Comparison of ENCODE assay signal across 7 mouse cellular contexts in the genomic region with DNA sequence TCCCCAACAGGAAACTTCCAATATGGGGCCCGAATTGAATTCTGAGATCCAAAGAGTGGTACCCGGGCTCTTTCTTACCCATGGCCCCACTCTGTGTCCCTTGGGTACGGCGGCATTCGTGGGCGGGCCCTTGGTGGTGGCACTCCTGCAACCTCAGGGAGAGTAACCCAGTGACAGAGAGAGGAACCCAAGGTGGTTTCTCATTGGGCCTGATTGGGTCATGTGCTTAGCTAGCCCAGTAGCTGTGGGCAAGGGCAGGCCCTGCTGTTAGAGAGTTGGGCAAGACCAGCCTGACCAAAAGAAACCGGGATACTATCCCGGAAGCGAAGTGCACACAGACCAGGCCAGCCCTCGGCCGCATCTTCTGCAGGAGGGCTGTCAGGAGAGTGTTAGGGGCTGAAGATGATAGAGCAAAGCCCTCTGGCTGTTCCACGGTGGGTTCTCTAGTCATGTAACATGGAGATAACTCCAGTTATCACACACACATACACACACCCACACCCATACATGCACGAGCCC. TPM values are rescaled to one million over a fixed set of nuclear protein-coding genes. Genes with fewer than 3 reads are reported as not detected.
DNase-seq lines count a peak whose midpoint lies in the region; ATAC-seq and TF ChIP-seq lines count a peak whose summit lies in the region.

No protein-coding gene starts in this region.

- no peaks in the 10 kb centered on the region; the same call in 1 of the 2 replicates for H3K36me3 ChIP-seq in hindbrain, postnatal 0 days (ENCODE audit: insufficient read depth, low read length)
- peaks cover 19% of the 10 kb centered on the region; the same call in 1 of the 2 replicates for H3K36me3 ChIP-seq in liver, embryonic 12.5 days
- H3K36me3 ChIP-seq in thymus, adult 2 months (ENCODE audit: control insufficient read depth, insufficient read depth, low read length) = no peaks in the 10 kb centered on the region

- TF ChIP-seq POLR2A in thymus, adult 2 months (IDR thresholded peaks at IDR 0.05; ENCODE audit: control insufficient read depth, extremely low read depth, insufficient read depth, low read length, poor library complexity) = no peak

- peak; percentile 64 for ATAC-seq in hindbrain, postnatal 0 days
- peak; percentile 97 for ATAC-seq in liver, embryonic 12.5 days

- H3K4me1 ChIP-seq in brown adipose tissue, adult 24 weeks (ENCODE audit: control insufficient read depth, insufficient read depth, insufficient read length, low read length) = no peaks in the 10 kb centered on the region; the same call in 1 of the 2 replicates
- H3K4me1 ChIP-seq in hindbrain, postnatal 0 days (ENCODE audit: insufficient read depth, low read length) = peaks cover 11% of the 10 kb centered on the region; the same call in 1 of the 2 replicates
- H3K4me1 ChIP-seq in liver, embryonic 12.5 days = peaks cover 56% of the 10 kb centered on the region
- H3K4me1 ChIP-seq in thymus, adult 2 months (replicated peaks; ENCODE audit: control insufficient read depth, insufficient read depth, low read length) = peaks cover 12% of the 10 kb centered on the region

- peak overlapping the region; percentile 37 for H3K4me2 ChIP-seq in hindbrain, postnatal 0 days (ENCODE audit: low read depth, low read length)
- peak overlapping the region; percentile 74 for H3K4me2 ChIP-seq in liver, embryonic 12.5 days

- WGBS in hindbrain, postnatal 0 days = 15% methylated on average over 13 of the region's 13 CpGs
- 4% methylated on average over 13 of the region's 13 CpGs for WGBS in liver, embryonic 12.5 days (ENCODE audit: insufficient replicate concordance)
- WGBS in thymus, adult 2 months = 2% methylated on average over 13 of the region's 13 CpGs

- H3K9me3 ChIP-seq in hindbrain, postnatal 0 days (ENCODE audit: low read length) = no peaks in the 10 kb centered on the region
- H3K9me3 ChIP-seq in liver, embryonic 12.5 days (replicated peaks) = no peaks in the 10 kb centered on the region

- DNase-seq in NIH3T3 (ENCODE audit: low read depth) = peak; percentile 53
- peak; percentile 40 for DNase-seq in gastrocnemius, postnatal 10 days
- DNase-seq in hindbrain, postnatal 0 days (ENCODE audit: low spot score) = peak; percentile 26
- peak; percentile 76 to 77 for DNase-seq in monocyte, adult 2 months (ENCODE audit: low read depth in 1 of 2, low spot score in 2 of 2)
- peak; percentile 22 for DNase-seq in thymus, adult 2 months

- H3K4me3 ChIP-seq in brown adipose tissue, adult 24 weeks (ENCODE audit: insufficient read depth, low read depth, low read length) = peak overlapping the region; percentile 49
- no peak overlapping the region for H3K4me3 ChIP-seq in hindbrain, postnatal 0 days (ENCODE audit: low read length)
- peak overlapping the region; percentile 45 for H3K4me3 ChIP-seq in liver, embryonic 12.5 days
- H3K4me3 ChIP-seq in thymus, adult 2 months (ENCODE audit: control insufficient read depth, insufficient read depth, low read length) = peak overlapping the region; percentile 17; the same call in 1 of the 2 replicates

- no peak for TF ChIP-seq CTCF in hindbrain, postnatal 0 days (IDR thresholded peaks at IDR 0.05; ENCODE audit: low read depth)
- no peak for TF ChIP-seq CTCF in thymus, adult 2 months (IDR thresholded peaks at IDR 0.05; ENCODE audit: borderline replicate concordance, control insufficient read depth, extremely low read depth, insufficient read depth, low read length, poor library complexity)

- H3K9ac ChIP-seq in hindbrain, postnatal 0 days (replicated peaks; ENCODE audit: low read length) = no peak overlapping the region
- H3K9ac ChIP-seq in liver, embryonic 12.5 days = peak overlapping the region; percentile 67

- H3K27me3 ChIP-seq in hindbrain, postnatal 0 days (ENCODE audit: insufficient read depth, low read length) = no peaks in the 10 kb centered on the region
- no peaks in the 10 kb centered on the region for H3K27me3 ChIP-seq in liver, embryonic 12.5 days (replicated peaks)
- H3K27me3 ChIP-seq in thymus, adult 2 months (ENCODE audit: control insufficient read depth, insufficient read depth, low read length) = no peaks in the 10 kb centered on the region

- H3K27ac ChIP-seq in brown adipose tissue, adult 24 weeks (replicated peaks; ENCODE audit: low read depth, low read length) = no peak overlapping the region
- no peak overlapping the region for H3K27ac ChIP-seq in hindbrain, postnatal 0 days
- peak overlapping the region; percentile 87 for H3K27ac ChIP-seq in liver, embryonic 12.5 days
- H3K27ac ChIP-seq in thymus, adult 2 months (ENCODE audit: control insufficient read depth, insufficient read depth, low read length) = no peak overlapping the region

RNA-seq across cellular contexts. Expression of a gene that starts 36.7 kb away (rescaled TPM):
- 4.1 and 5.9 TPM in 2 replicates for polyA plus RNA-seq in brown adipose tissue, adult 24 weeks (2012; ENCODE audit: insufficient read depth, insufficient read length, missing spikeins)
- total RNA-seq in gastrocnemius, postnatal 10 days (2021) = 10 to 100 TPM; 28.4 to 33.5 TPM
- total RNA-seq in hindbrain, postnatal 0 days (2014; rRNA removed) = 37.5 and 47.1 TPM in 2 replicates
- polyA plus RNA-seq in hindbrain, postnatal 0 days (2015; fragmentation: Nextera tagmentation; extraction: Ambion mirVana) = 11.1 and 14.1 TPM in 2 replicates
- 7.7 and 8.6 TPM in 2 replicates for polyA plus RNA-seq in liver, embryonic 12.5 days (2016; fragmentation: Nextera tagmentation; extraction: Ambion mirVana)
- polyA plus RNA-seq in thymus, adult 2 months (2012; rRNA removed) = 36.0 and 44.6 TPM in 2 replicates

RNA-seq across cellular contexts. Expression of a gene that starts 59.9 kb away (rescaled TPM):
- 25.1 and 26.9 TPM in 2 replicates for polyA plus RNA-seq in brown adipose tissue, adult 24 weeks (2012; ENCODE audit: insufficient read depth, insufficient read length, missing spikeins)
- total RNA-seq in gastrocnemius, postnatal 10 days (2021) = 10 to 100 TPM; 14.6 to 19.5 TPM
- total RNA-seq in hindbrain, postnatal 0 days (2014; rRNA removed) = 11.7 and 15.7 TPM in 2 replicates
- polyA plus RNA-seq in hindbrain, postnatal 0 days (2015; fragmentation: Nextera tagmentation; extraction: Ambion mirVana) = 14.3 and 14.4 TPM in 2 replicates
- polyA plus RNA-seq in liver, embryonic 12.5 days (2016; fragmentation: Nextera tagmentation; extraction: Ambion mirVana) = 6.4 and 7.3 TPM in 2 replicates
- 0.50 and 3.8 TPM in 2 replicates for polyA plus RNA-seq in thymus, adult 2 months (2012; rRNA removed)

Comparison
In these comparisons a context has a peak if more than half of its experiments do, and no peak if none do; other contexts are left out.
1. DNase-seq: peak in every context shown above with its lines; median percentile 76 in monocyte, adult 2 months; 53 in NIH3T3; 40 in gastrocnemius, postnatal 10 days; 26 in hindbrain, postnatal 0 days; 22 in thymus, adult 2 months.